Mouse (Mus musculus): ENCODE data around the gene Ptgdr2. TPM values are rescaled to one million over a fixed set of nuclear protein-coding genes. Genes with fewer than 3 reads are reported as not detected.

Gene Ptgdr2
- polyA plus RNA-seq, 1 experiment: 0.21 TPM

DNA sequence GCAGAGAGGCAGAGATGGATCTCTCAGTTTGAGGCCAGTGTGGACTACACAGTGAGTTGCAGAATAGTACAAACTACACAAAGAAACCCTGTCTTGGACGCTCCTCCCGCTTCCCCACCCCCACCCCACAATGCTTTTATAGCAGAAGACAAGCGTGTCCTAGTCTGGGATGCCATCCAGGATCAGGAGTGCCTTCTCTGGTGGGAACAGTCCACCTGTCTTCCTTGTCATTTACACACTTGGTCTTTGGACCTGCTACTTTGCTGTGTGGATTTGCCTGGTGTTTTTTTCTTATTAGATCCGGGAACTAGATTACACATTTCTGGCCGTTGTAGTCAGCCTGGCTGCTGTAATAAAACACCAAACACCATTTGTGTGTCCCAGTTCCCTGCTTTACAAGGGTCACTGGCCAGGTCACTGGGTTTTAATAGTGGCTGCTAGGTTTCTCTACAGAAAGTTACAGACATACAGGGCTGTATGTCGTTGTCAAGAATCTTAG is 10.8 kb upstream of the Ptgdr2 start:
- Histone ChIP-seq H3K4me1 (ENCODE audit: control insufficient read depth, insufficient read depth, low read length) (no peaks in the 10 kb centered on the region), H3K27ac (ENCODE audit: insufficient read depth, low read length) (no peak overlapping the region; the same call in 1 of the 2 replicates), H3K4me3 (ENCODE audit: insufficient read depth, low read length) (no peak overlapping the region)
- TF ChIP-seq CTCF (IDR thresholded peaks at IDR 0.05; ENCODE audit: extremely low read depth, insufficient read depth, low read length) (no peak), POLR2A (IDR thresholded peaks at IDR 0.05; ENCODE audit: extremely low read depth, insufficient read depth, low read length) (no peak)

GRCm38 (mm10) chr19:10926666-10927065 is 10.3 kb upstream of the Ptgdr2 start:
- H3K27ac ChIP-seq (ENCODE audit: insufficient read depth, low read length): no peak overlapping the region
- H3K4me3 ChIP-seq (ENCODE audit: insufficient read depth, low read length): no peak overlapping the region
- no peak for TF ChIP-seq CTCF (IDR thresholded peaks at IDR 0.05; ENCODE audit: extremely low read depth, insufficient read depth, low read length)
- TF ChIP-seq POLR2A (IDR thresholded peaks at IDR 0.05; ENCODE audit: extremely low read depth, insufficient read depth, low read length): no peak
- H3K4me1 ChIP-seq (ENCODE audit: control insufficient read depth, insufficient read depth, low read length): no peaks in the 10 kb centered on the region

GRCm38 (mm10) chr19:10930641-10931040 is 6.3 kb upstream of the Ptgdr2 start:
- Histone ChIP-seq H3K4me3 (ENCODE audit: insufficient read depth, low read length) (no peak overlapping the region), H3K4me1 (ENCODE audit: control insufficient read depth, insufficient read depth, low read length) (no peaks in the 10 kb centered on the region; the same call in 1 of the 2 replicates), H3K27ac (ENCODE audit: insufficient read depth, low read length) (no peak overlapping the region)
- TF ChIP-seq CTCF (IDR thresholded peaks at IDR 0.05; ENCODE audit: extremely low read depth, insufficient read depth, low read length) (no peak), POLR2A (IDR thresholded peaks at IDR 0.05; ENCODE audit: extremely low read depth, insufficient read depth, low read length) (no peak)

DNA sequence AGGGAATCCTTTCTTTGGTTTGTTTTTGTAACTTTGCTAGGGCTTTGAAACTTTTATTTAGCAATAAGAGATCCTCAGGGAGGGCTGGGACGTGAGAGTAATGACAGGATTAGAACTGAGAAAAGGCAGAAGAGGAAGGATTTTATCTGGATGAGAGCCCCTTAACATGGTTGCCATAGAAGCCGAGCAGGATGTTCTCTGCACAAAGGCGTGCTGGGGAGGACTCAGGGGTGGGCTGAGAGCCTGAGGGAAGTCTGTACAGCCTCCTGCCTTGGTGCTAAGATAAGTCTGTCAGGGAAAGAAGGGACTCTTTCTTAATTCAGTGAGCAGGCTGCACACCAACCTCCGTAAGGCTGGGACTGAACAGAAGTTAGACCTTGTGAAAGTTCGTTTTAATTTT is 1.9 kb upstream of the Ptgdr2 start:
- Histone ChIP-seq H3K27ac (ENCODE audit: insufficient read depth, low read length) (no peak overlapping the region), H3K4me1 (ENCODE audit: control insufficient read depth, insufficient read depth, low read length) (no peaks in the 10 kb centered on the region; the same call in 1 of the 2 replicates), H3K4me3 (ENCODE audit: insufficient read depth, low read length) (no peak overlapping the region)
- TF ChIP-seq CTCF (IDR thresholded peaks at IDR 0.05; ENCODE audit: extremely low read depth, insufficient read depth, low read length): no peak
- TF ChIP-seq POLR2A (IDR thresholded peaks at IDR 0.05; ENCODE audit: extremely low read depth, insufficient read depth, low read length): no peak

GRCm38 (mm10) chr19:10936077-10936476 is 883 bp upstream of the Ptgdr2 start:
- TF ChIP-seq POLR2A (IDR thresholded peaks at IDR 0.05; ENCODE audit: extremely low read depth, insufficient read depth, low read length) (no peak), CTCF (IDR thresholded peaks at IDR 0.05; ENCODE audit: extremely low read depth, insufficient read depth, low read length) (no peak)
- H3K4me3 ChIP-seq (ENCODE audit: insufficient read depth, low read length): no peak overlapping the region

GRCm38 (mm10) chr19:10938771-10939170 is 1.8 kb downstream of the Ptgdr2 start:
- Histone ChIP-seq H3K4me1 (ENCODE audit: control insufficient read depth, insufficient read depth, low read length) (no peaks in the 10 kb centered on the region; the same call in 1 of the 2 replicates), H3K27ac (ENCODE audit: insufficient read depth, low read length) (no peak overlapping the region)
- no peak for TF ChIP-seq CTCF (IDR thresholded peaks at IDR 0.05; ENCODE audit: extremely low read depth, insufficient read depth, low read length)
- TF ChIP-seq POLR2A (IDR thresholded peaks at IDR 0.05; ENCODE audit: extremely low read depth, insufficient read depth, low read length): no peak

More at GRCm38 (mm10) chr19:10936077-10936476, 883 bp upstream of the Ptgdr2 start:
- Histone ChIP-seq H3K27ac (ENCODE audit: insufficient read depth, low read length) (no peak overlapping the region), H3K4me1 (ENCODE audit: control insufficient read depth, insufficient read depth, low read length) (no peaks in the 10 kb centered on the region; the same call in 1 of the 2 replicates)

GRCm38 (mm10) chr19:10940097-10940800 is 3.3 kb downstream of the Ptgdr2 start:
- H3K4me1 ChIP-seq (ENCODE audit: control insufficient read depth, insufficient read depth, low read length): no peaks in the 10 kb centered on the region
- H3K4me3 ChIP-seq (ENCODE audit: insufficient read depth, low read length): peak overlapping the region; percentile 12; the same call in 1 of the 2 replicates
- 0 out of 2 replicates have a peak, but pooled peaks have one; percentile 2 for TF ChIP-seq POLR2A (IDR thresholded peaks at IDR 0.05; ENCODE audit: extremely low read depth, insufficient read depth, low read length)
- peak; percentile 58 for TF ChIP-seq CTCF (IDR thresholded peaks at IDR 0.05; ENCODE audit: extremely low read depth, insufficient read depth, low read length)
- no peak overlapping the region for H3K27ac ChIP-seq (ENCODE audit: insufficient read depth, low read length)

More at GRCm38 (mm10) chr19:10938771-10939170, 1.8 kb downstream of the Ptgdr2 start:
- no peak overlapping the region for H3K4me3 ChIP-seq (ENCODE audit: insufficient read depth, low read length)

DNA sequence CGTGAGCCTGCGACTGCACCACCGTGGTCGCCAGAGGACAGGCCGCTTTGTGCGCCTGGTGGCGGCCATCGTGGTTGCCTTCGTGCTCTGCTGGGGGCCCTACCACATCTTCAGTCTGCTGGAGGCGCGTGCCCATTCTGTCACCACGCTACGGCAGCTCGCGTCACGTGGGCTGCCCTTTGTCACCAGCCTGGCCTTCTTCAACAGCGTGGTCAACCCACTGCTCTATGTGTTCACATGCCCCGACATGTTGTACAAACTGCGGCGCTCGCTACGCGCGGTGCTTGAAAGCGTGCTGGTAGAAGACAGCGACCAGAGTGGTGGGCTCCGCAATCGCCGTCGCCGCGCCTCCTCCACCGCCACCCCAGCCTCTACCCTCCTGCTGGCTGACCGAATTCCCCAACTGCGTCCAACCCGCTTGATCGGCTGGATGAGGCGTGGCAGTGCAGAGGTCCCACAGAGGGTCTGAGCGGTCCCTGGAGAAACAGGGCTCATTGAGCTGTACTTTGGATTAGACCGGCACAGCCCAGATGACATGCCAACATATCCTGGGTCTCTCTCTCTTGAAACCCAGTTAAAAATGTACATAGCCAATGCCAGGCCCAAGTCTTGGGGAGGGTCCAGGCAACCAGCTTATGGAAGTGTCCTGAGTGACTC is 4.0 kb downstream of the Ptgdr2 start:
- TF ChIP-seq CTCF (IDR thresholded peaks at IDR 0.05; ENCODE audit: extremely low read depth, insufficient read depth, low read length) (no peak), POLR2A (IDR thresholded peaks at IDR 0.05; ENCODE audit: extremely low read depth, insufficient read depth, low read length) (no peak)
- no peaks in the 10 kb centered on the region for H3K4me1 ChIP-seq (ENCODE audit: control insufficient read depth, insufficient read depth, low read length)
- H3K27ac ChIP-seq (ENCODE audit: insufficient read depth, low read length): no peak overlapping the region
- H3K4me3 ChIP-seq (ENCODE audit: insufficient read depth, low read length): peak overlapping the region; percentile 12; the same call in 1 of the 2 replicates

DNA sequence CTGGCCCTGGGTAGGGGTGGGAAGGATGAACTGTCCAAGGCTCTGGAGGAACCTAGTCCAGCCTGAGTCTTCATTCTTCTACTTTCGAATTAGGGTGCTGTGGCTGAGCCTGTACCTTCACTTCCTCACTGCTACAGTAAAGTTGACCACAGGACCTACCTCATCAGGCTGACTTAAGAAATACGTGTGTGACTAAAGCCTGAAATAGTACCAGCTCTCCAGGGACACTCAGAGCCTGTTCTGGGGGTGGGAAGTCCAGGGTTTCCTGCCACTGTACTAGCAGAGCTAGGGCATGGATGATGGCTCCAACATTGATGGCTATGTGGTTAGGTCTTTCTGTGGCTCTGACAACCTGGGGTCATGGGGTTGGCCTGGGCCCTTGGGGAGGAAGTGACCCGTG is 7.0 kb downstream of the Ptgdr2 start:
- H3K4me3 ChIP-seq (ENCODE audit: insufficient read depth, low read length): no peak overlapping the region
- peaks cover 10% of the 10 kb centered on the region; the same call in 1 of the 2 replicates for H3K4me1 ChIP-seq (ENCODE audit: control insufficient read depth, insufficient read depth, low read length)
- TF ChIP-seq POLR2A (IDR thresholded peaks at IDR 0.05; ENCODE audit: extremely low read depth, insufficient read depth, low read length): no peak
- TF ChIP-seq CTCF (IDR thresholded peaks at IDR 0.05; ENCODE audit: extremely low read depth, insufficient read depth, low read length): no peak
- H3K27ac ChIP-seq (ENCODE audit: insufficient read depth, low read length): no peak overlapping the region

Measured in cortical plate, adult 2 months (tissue).